Mouse (Mus musculus) E14TG2a.4 (cell line): ENCODE data around the gene Chaf1a.

Source experiments
- H3K27me3 ChIP-seq: 2 replicates; pipeline ENCODE4 v1.6.1; 2014; ENCODE audit warnings: low read length, control low read depth; ENCODE audit not compliant: insufficient read depth
- H3K36me3 ChIP-seq: 2 replicates; pipeline ENCODE4 v1.6.1; 2014; ENCODE audit warnings: low read length, control low read depth; ENCODE audit not compliant: insufficient read depth
- H3K4me1 ChIP-seq: replicated peaks from 2 replicates; pipeline ENCODE4 v1.6.1; 2014; ENCODE audit warnings: low read depth, low read length, control low read depth
- H3K4me3 ChIP-seq: replicated peaks from 2 replicates; pipeline ENCODE4 v1.5.1; 2014; ENCODE audit warnings: mild to moderate bottlenecking, low read length
- H3K9me3 ChIP-seq: 2 replicates; pipeline ENCODE4 v1.6.1; 2014; ENCODE audit warnings: low read length, control low read depth
- CTCF ChIP-seq: conservative IDR thresholded peaks from 2 replicates; pipeline ENCODE4 v1.5.1; 2014; ENCODE audit warnings: low read length
- NANOG ChIP-seq: IDR thresholded peaks from 2 replicates; pipeline ENCODE4 v1.6.1; 2014; ENCODE audit warnings: borderline replicate concordance, low read length, mixed read lengths
- POU5F1 ChIP-seq: IDR thresholded peaks from 2 replicates; pipeline ENCODE4 v1.6.1; 2014; ENCODE audit warnings: low read length, borderline replicate concordance

The Chaf1a gene

DNA sequence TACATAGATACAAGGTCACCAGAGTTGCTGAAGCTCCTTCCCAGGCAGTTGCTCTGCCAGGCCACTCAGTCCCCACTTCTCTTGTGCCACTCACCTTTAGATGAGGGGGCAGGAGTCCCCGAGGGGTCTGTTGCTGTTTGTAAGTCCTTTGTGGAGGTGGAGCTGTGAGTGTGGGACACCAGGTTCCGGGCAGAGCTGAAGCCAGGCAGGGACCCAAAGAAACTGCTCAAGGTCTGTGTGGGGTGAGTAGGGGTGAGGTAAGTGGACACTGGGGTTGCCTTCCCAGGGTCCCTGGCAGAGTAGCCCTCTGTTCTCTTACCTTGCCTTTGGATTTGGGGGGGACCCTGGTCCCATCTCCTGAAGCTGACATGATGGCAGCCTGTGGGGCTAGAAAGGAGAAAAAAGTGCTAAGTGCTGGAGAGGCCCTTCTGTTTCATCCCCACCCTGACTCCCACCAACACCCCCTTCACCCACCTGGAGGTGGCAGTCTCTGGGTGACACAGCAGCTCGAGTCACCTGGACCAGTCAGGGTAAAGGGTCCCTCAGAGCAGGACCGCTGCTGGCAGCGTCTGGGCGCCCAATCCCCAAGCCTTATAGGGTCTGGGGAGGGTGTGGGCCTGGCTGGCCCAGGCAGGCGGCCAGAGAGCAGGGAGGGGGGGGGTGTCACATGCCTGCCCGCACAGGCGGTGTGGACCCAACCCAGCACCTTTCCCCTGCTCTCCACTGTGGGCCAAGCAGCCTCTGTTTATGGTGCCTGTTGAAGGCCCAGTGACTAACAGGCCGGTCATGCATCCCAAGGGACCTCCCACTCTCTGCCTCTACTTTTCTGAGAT lies 69.2 kb downstream of the Chaf1a start, which contains the start of gene Plin4:
Gene Plin4 (minus strand): TSS at position 585 of the 833 bp plus-strand sequence.
- H3K4me3 ChIP-seq, result peak within 1 kb of the TSS; percentile 32; the same call in 1 of the 2 replicates
- H3K4me1 ChIP-seq, result peaks cover 29% of the 10 kb centered on the region
- H3K27me3 ChIP-seq, result no peaks in the 10 kb centered on the region
- H3K36me3 ChIP-seq, result no peaks in the 10 kb centered on the region
- H3K9me3 ChIP-seq, result no peaks in the 10 kb centered on the region
- no peak for TF ChIP-seq CTCF
- no peak for TF ChIP-seq NANOG
- TF ChIP-seq POU5F1, result no peak

DNA sequence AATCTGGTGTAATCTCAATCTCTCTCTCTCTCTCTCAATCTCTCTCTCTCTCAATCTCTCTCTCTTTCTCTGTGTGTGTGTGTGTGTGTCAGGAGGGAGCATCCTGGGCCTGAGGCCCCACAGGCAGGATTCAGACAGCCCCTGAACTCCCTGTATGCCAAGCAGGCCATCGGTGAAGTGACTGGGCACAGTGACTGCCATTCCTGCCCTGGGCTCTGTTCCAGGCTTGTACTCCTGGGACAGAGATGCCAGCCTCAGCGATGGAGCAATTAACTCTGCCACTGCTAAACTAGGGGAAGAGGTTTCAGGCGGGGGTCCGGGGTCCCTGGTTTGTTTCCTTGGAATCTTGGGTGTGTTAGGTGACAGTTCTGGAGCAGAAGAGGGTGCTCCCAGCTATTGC lies 70.3 kb downstream of the Chaf1a start:
- TF ChIP-seq CTCF (no peak), NANOG (no peak), POU5F1 (no peak)
- no peak overlapping the region for H3K4me3 ChIP-seq
- peaks cover 29% of the 10 kb centered on the region for H3K4me1 ChIP-seq
- H3K27me3 ChIP-seq, result peaks cover 7% of the 10 kb centered on the region
- H3K9me3 ChIP-seq, result no peaks in the 10 kb centered on the region
- no peaks in the 10 kb centered on the region for H3K36me3 ChIP-seq

DNA sequence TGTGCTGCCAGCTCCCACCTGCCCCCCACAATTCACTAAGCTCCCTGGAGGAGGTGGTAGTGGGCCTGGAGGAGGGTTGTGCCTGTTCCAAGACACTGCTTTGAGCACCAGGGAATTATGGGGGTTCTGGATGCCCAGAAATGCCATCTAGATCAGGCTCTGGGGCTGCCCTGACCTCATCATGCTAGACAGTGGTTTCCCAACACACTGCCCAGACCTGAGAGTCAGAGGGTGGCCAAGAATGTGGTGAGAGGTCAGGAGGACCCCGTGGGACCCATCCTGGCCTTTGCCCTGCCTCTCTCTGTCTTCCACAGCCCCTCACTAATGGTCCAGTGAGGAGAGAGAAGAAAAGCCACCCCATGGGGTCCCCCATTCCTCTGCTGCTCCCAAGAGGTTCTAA lies 70.8 kb downstream of the Chaf1a start:
- TF ChIP-seq NANOG, result no peak
- TF ChIP-seq CTCF, result no peak
- peaks cover 12% of the 10 kb centered on the region for H3K27me3 ChIP-seq

DNA sequence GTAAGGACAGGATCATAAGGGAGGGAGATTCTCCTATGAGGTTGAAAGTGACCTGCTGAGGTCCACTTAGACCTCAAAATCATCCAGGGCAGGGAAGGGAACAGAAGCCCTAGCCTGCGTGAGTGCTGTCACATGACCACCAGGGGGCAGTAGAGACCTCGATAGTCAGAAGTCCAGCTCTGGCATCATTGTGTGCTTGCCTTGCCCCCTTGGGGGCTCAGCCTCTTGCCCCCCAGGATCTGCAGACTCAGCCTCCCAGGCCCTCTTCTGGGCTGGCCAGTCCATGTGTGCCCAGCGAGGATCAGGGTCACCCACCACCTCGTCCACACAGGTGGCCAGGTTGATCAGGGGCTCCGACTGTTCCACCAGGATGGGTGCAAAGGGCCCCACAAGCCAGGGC lies 71.6 kb downstream of the Chaf1a start:
- H3K36me3 ChIP-seq, result no peaks in the 10 kb centered on the region
- H3K4me3 ChIP-seq, result no peak overlapping the region
- TF ChIP-seq POU5F1 (no peak), CTCF (peak; percentile 85)
- H3K27me3 ChIP-seq, result peaks cover 18% of the 10 kb centered on the region
- no peaks in the 10 kb centered on the region for H3K9me3 ChIP-seq
- peaks cover 37% of the 10 kb centered on the region for H3K4me1 ChIP-seq

More for the DNA sequence above, 70.8 kb downstream of the Chaf1a start:
- no peaks in the 10 kb centered on the region for H3K36me3 ChIP-seq
- H3K9me3 ChIP-seq, result no peaks in the 10 kb centered on the region
- no peak overlapping the region for H3K4me3 ChIP-seq
- H3K4me1 ChIP-seq, result peaks cover 29% of the 10 kb centered on the region

DNA sequence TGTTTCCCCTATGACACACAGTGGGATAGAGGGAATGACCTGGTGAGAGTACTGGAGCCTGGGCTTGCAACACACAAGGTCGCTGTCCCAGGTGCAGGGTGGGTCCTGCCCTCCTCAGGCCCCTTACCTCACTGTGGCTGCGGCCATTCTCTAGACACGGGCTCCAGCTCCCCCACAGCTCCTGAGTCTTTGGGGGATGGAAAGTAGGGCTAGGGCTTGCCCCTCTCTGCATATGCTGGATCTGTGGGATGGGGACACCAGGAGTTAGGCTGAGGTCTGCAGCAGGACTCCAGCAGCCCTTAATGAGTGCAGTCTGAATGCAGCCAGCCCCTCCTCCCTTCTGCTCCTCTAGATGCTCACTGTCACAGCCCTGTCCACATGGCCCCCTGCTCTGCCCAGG lies 72.5 kb downstream of the Chaf1a start:
- H3K4me3 ChIP-seq, result no peak overlapping the region
- TF ChIP-seq NANOG (no peak), POU5F1 (no peak), CTCF (no peak)

DNA sequence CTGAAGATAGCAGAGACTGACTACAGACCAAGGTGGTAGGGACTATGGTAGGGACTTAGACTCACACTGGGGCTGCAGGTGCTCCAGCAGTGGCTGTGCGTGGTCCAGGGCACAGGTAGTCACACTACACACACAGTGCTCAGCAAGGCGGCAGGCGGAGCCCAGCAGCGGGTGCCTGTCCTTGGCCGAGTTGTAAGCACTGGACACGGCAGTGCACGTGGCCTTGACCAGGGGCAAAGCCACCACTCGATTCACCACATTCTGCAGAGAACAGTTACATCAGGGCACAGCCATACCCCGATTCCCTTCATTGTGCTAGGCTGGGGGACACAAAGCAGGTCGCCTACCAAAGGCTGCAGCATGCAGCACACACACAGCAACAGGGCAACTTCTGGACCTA lies 76.0 kb downstream of the Chaf1a start:
- Histone ChIP-seq H3K9me3 (no peaks in the 10 kb centered on the region), H3K4me1 (peaks cover 61% of the 10 kb centered on the region), H3K36me3 (no peaks in the 10 kb centered on the region), H3K4me3 (no peak overlapping the region), H3K27me3 (peaks cover 47% of the 10 kb centered on the region)
- no peak for TF ChIP-seq POU5F1
- TF ChIP-seq NANOG, result no peak
- TF ChIP-seq CTCF, result no peak

More for the DNA sequence above, 72.5 kb downstream of the Chaf1a start:
- Histone ChIP-seq H3K9me3 (no peaks in the 10 kb centered on the region), H3K4me1 (peaks cover 44% of the 10 kb centered on the region), H3K27me3 (peaks cover 18% of the 10 kb centered on the region), H3K36me3 (no peaks in the 10 kb centered on the region)

DNA sequence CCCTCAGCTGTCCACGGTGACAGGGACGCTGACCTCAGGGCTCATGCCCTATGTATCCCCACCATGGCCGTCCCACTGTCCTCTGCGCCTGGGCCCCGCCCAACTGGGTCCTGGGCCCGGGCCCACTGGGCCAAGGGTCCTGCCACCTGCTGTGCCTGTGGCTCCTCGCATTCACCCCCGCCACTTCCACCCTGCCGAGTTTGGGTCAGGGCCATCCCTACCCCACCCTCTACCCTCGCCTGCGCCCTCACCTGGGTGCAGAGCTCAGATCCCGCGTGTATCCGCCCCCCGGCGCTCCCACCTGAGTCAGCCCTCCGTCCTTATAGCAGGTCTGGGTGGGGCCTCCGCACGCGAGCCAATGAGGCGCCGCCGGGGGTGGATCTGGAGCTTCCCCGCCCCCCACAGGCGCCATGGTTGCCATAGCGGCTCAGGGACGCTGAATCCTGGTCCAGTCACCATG lies 77.0 kb downstream of the Chaf1a start, which contains the start of gene Plin5:
Gene Plin5 (minus strand): TSS at position 346 of the 460 bp plus-strand sequence.
- no peak for TF ChIP-seq NANOG
- H3K36me3 ChIP-seq, result no peaks in the 10 kb centered on the region
- H3K4me1 ChIP-seq, result peaks cover 57% of the 10 kb centered on the region
- peaks cover 3% of the 10 kb centered on the region for H3K9me3 ChIP-seq
- H3K27me3 ChIP-seq, result peaks cover 58% of the 10 kb centered on the region
- H3K4me3 ChIP-seq, result peak within 1 kb of the TSS; percentile 85

DNA sequence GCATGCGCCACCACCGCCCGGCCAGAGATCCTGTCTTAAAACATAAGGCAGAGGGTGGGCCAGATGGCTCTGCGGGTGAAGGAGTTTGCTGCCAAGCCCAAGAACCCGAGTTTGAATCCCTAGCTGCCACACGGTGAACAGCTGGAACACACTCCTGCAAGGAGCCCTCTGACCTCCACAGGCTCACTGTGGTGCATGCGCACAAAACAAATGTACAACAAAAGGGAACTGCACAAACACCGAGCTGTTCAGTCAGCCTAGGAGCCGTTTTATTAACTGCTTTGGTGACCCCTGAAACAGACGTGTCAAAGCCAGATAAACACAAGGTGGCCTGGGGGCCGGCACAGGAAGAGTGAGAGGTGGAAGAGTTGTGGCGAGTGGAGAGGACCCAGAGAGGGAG lies 79.2 kb downstream of the Chaf1a start:
- no peak for TF ChIP-seq POU5F1
- TF ChIP-seq NANOG, result no peak
- no peak for TF ChIP-seq CTCF
- peak overlapping the region; percentile 78 for H3K4me3 ChIP-seq
- H3K36me3 ChIP-seq, result no peaks in the 10 kb centered on the region
- H3K27me3 ChIP-seq, result peaks cover 79% of the 10 kb centered on the region
- H3K9me3 ChIP-seq, result peaks cover 10% of the 10 kb centered on the region
- H3K4me1 ChIP-seq, result peaks cover 46% of the 10 kb centered on the region
